Comparison of ENCODE assay signal across 8 mouse cellular contexts in genomic region chr7:46962806-46963618, GRCm38 (mm10). TPM values are rescaled to one million over a fixed set of nuclear protein-coding genes. Genes with fewer than 3 reads are reported as not detected.
A peak's percentile ranks its signal among the peaks of the same experiment; 100 is the strongest.
DNase-seq lines count a peak whose midpoint lies in the region; ATAC-seq and TF ChIP-seq lines count a peak whose summit lies in the region.

No protein-coding gene starts in this region.

- peak overlapping the region; percentile 58 for H3K27ac ChIP-seq in hindbrain, embryonic 13.5 days
- no peak overlapping the region for H3K27ac ChIP-seq in lung, postnatal 0 days (ENCODE audit: low read length)

- H3K4me2 ChIP-seq in hindbrain, embryonic 13.5 days = peak overlapping the region; percentile 29; the same call in 1 of the 2 replicates
- no peak overlapping the region; the same call in 1 of the 2 replicates for H3K4me2 ChIP-seq in lung, postnatal 0 days (replicated peaks; ENCODE audit: low read depth, low read length)

- no peak overlapping the region for H3K4me3 ChIP-seq in hindbrain, embryonic 13.5 days
- H3K4me3 ChIP-seq in lung, postnatal 0 days (ENCODE audit: low read depth, low read length) = no peak overlapping the region

- 1% methylated on average over 9 of the region's 9 CpGs for WGBS in hindbrain, embryonic 13.5 days
- 2% methylated on average over 9 of the region's 9 CpGs for WGBS in lung, postnatal 0 days

- peak; percentile 73 for ATAC-seq in hindbrain, embryonic 13.5 days (ENCODE audit: low FRiP score)
- peak; percentile 75 for ATAC-seq in lung, postnatal 0 days

- peaks cover 12% of the 10 kb centered on the region for H3K4me1 ChIP-seq in hindbrain, embryonic 13.5 days (replicated peaks)
- H3K4me1 ChIP-seq in lung, postnatal 0 days (ENCODE audit: insufficient read depth, low read depth, low read length) = no peaks in the 10 kb centered on the region

- TF ChIP-seq EP300 in lung, postnatal 0 days (IDR thresholded peaks at IDR 0.05) = no peak

- H3K9ac ChIP-seq in hindbrain, embryonic 13.5 days = no peak overlapping the region
- no peak overlapping the region for H3K9ac ChIP-seq in lung, postnatal 0 days (replicated peaks; ENCODE audit: low read depth)

- TF ChIP-seq CTCF in lung, postnatal 0 days (IDR thresholded peaks at IDR 0.05) = peak; percentile 92

- H3K9me3 ChIP-seq in hindbrain, embryonic 13.5 days = no peaks in the 10 kb centered on the region
- no peaks in the 10 kb centered on the region for H3K9me3 ChIP-seq in lung, postnatal 0 days (ENCODE audit: low read length)

- peaks cover 11% of the 10 kb centered on the region for H3K27me3 ChIP-seq in hindbrain, embryonic 13.5 days
- H3K27me3 ChIP-seq in lung, postnatal 0 days (replicated peaks; ENCODE audit: insufficient read depth, low read length) = no peaks in the 10 kb centered on the region

- DNase-seq in T-cell, adult 2 months (ENCODE audit: low spot score) = peak; percentile 63
- DNase-seq in cerebellum, postnatal 10 days = peak; percentile 86 to 91
- DNase-seq in frontal cortex, postnatal 14 days (ENCODE audit: low spot score in 2 of 2) = peak; percentile 34 to 65
- DNase-seq in layer of hippocampus, postnatal 10 days (ENCODE audit: low spot score in 2 of 2) = peak; percentile 70 to 79
- peak; percentile 94 for DNase-seq in lung, postnatal 0 days (ENCODE audit: low spot score)
- DNase-seq in retina, adult 2 months (ENCODE audit: low read depth, low spot score) = peak; percentile 57
- peak; percentile 60 for DNase-seq in thymus, postnatal 25 days

- H3K36me3 ChIP-seq in hindbrain, embryonic 13.5 days = no peaks in the 10 kb centered on the region
- no peaks in the 10 kb centered on the region for H3K36me3 ChIP-seq in lung, postnatal 0 days (ENCODE audit: insufficient read depth, low read length)

RNA-seq across cellular contexts. Expression of gene Uevld, which starts 4.7 kb away (rescaled TPM):
- 5.0 and 5.9 TPM in 2 replicates for polyA plus RNA-seq in hindbrain, embryonic 13.5 days (2015; fragmentation: Nextera tagmentation; extraction: Ambion mirVana)
- total RNA-seq in layer of hippocampus, postnatal 10 days (2021) = 10 to 100 TPM; 11.4 TPM
- 4.1 and 6.0 TPM in 2 replicates for polyA plus RNA-seq in lung, postnatal 0 days (2015; fragmentation: Nextera tagmentation; extraction: Ambion mirVana)

RNA-seq across cellular contexts. Expression of gene Gm9999, which starts 20.4 kb away (rescaled TPM):
- not detected in 2 replicates for polyA plus RNA-seq in hindbrain, embryonic 13.5 days (2015; fragmentation: Nextera tagmentation; extraction: Ambion mirVana)
- total RNA-seq in layer of hippocampus, postnatal 10 days (2021) = not detected
- not detected in 2 replicates for polyA plus RNA-seq in lung, postnatal 0 days (2015; fragmentation: Nextera tagmentation; extraction: Ambion mirVana)

RNA-seq across cellular contexts. Expression of gene Tsg101, which starts 43.2 kb away (rescaled TPM):
- polyA plus RNA-seq in hindbrain, embryonic 13.5 days (2015; fragmentation: Nextera tagmentation; extraction: Ambion mirVana) = 397 and 415 TPM in 2 replicates
- total RNA-seq in layer of hippocampus, postnatal 10 days (2021) = 100 to 1,000 TPM in 1 of 2 experiments, 10 to 100 TPM in 1; 99.9 to 104 TPM
- 134 and 150 TPM in 2 replicates for polyA plus RNA-seq in lung, postnatal 0 days (2015; fragmentation: Nextera tagmentation; extraction: Ambion mirVana)

RNA-seq across cellular contexts. Expression of gene Spty2d1, which starts 45.2 kb away (rescaled TPM):
- polyA plus RNA-seq in hindbrain, embryonic 13.5 days (2015; fragmentation: Nextera tagmentation; extraction: Ambion mirVana) = 8.9 and 9.8 TPM in 2 replicates
- 10 to 100 TPM; 11.0 TPM for total RNA-seq in layer of hippocampus, postnatal 10 days (2021)
- polyA plus RNA-seq in lung, postnatal 0 days (2015; fragmentation: Nextera tagmentation; extraction: Ambion mirVana) = 13.1 and 14.9 TPM in 2 replicates
